Comparison of ENCODE assay signal across 13 mouse cellular contexts in the genomic region with DNA sequence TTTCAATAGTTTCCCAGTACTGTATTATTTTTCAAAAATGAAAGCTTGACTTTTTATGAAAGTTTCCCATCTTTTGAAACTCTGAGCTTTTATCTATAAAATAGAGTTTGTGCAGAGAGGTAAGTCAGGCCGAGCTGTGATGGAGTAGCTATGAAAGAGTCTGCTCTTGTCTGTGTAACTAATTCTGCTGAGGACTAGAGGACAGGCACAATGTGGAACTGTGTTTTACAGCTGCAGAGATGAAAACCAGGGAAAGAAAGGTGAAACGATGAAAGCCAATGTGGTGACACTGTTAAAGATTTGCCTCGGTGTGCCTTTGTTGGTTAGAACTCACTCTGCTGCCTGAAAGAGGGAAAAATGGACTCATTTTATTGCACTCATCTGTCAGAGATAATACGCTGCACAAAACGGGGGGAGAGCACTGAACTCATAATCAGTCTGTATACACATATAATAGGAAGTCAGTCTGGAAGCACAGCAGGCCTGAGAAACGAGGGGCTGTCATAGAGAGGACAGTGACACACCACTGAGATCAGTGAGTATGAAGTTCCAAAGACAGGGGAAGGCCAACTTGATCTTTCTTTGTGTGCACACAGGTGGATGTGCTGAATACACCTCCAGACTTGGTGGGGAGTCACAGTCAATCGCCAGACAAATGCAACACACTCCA.
"Had no signal": no experiment of that assay in that cellular context is flagged by ENCODE, and none has a peak within 500 bp of the region (broad histone marks: within the 10 kb centered on the region; RNA-seq: fewer than 3 reads in every experiment).

No protein-coding gene starts in this region.

- H3K36me3 ChIP-seq: kidney, embryonic 15.5 days; liver, embryonic 13.5 days had no signal

- H3K27ac ChIP-seq: kidney, embryonic 15.5 days; left cerebral cortex, adult 2 months; liver, embryonic 13.5 days had no signal

- H3K4me1 ChIP-seq: kidney, embryonic 15.5 days; liver, embryonic 13.5 days had no signal

- DNase-seq: kidney, adult 8-10 months; kidney, postnatal 10 days; kidney, postnatal 36 days; layer of hippocampus, postnatal 36 days; liver, embryonic 13.5 days; lung, adult 2 months; lung, postnatal 14 days; lung, postnatal 4 days; midbrain, embryonic 14.5 days; thymus, adult 18-20 months; thymus, postnatal 36 days had no signal

- H3K9me3 ChIP-seq: kidney, embryonic 15.5 days; liver, embryonic 13.5 days had no signal

- H3K27me3 ChIP-seq: kidney, embryonic 15.5 days; liver, embryonic 13.5 days had no signal

- H3K4me3 ChIP-seq: kidney, embryonic 15.5 days; left cerebral cortex, adult 2 months; liver, embryonic 13.5 days had no signal

- H3K4me2 ChIP-seq: kidney, embryonic 15.5 days; liver, embryonic 13.5 days had no signal

- H3K9ac ChIP-seq: kidney, embryonic 15.5 days; liver, embryonic 13.5 days had no signal
